Mouse (Mus musculus): ENCODE data around the gene 4930572O03Rik.
"Not testable (repeated sequence)": the region's sequence is repeated elsewhere in the genome, so short reads cannot be mapped to it uniquely, and the experiment has no call there.

- TF ChIP-seq UBTF (IDR thresholded peaks at IDR 0.05; ENCODE audit: borderline replicate concordance, insufficient read depth, low read depth, low read length); POLR2AphosphoS5 (IDR thresholded peaks at IDR 0.05; ENCODE audit: borderline replicate concordance, low read depth, low read length); BHLHE40 (IDR thresholded peaks at IDR 0.05; ENCODE audit: borderline replicate concordance, low read depth, low read length); CTCF (IDR thresholded peaks at IDR 0.05 in 2 of 3, conservative IDR thresholded peaks at IDR 0.05 in 1 of 3; ENCODE audit: control insufficient read depth in 1 of 3, insufficient read depth in 1 of 3, low read depth in 2 of 3, low read length in 3 of 3, poor library complexity in 1 of 3, severe bottlenecking in 1 of 3); EP300 (IDR thresholded peaks at IDR 0.05; ENCODE audit: low read depth in 1 of 2, low read length in 2 of 2); USF1 (IDR thresholded peaks at IDR 0.05; ENCODE audit: low read depth, low read length); RCOR1 (IDR thresholded peaks at IDR 0.05; ENCODE audit: low read depth, low read length); NRF1 (IDR thresholded peaks at IDR 0.05; ENCODE audit: insufficient read depth, low read depth, low read length, poor library complexity, severe bottlenecking); MAZ (IDR thresholded peaks at IDR 0.05; ENCODE audit: low read depth, low read length); ETS1 (IDR thresholded peaks at IDR 0.05; ENCODE audit: low read depth, low read length); POLR2A (IDR thresholded peaks at IDR 0.05; ENCODE audit: control insufficient read depth in 1 of 2, insufficient read depth in 1 of 2, low read depth in 1 of 2, low read length in 2 of 2, poor library complexity in 1 of 2); JUND (IDR thresholded peaks at IDR 0.05; ENCODE audit: low read depth, low read length); GATA1 (IDR thresholded peaks at IDR 0.05; ENCODE audit: low read depth, low read length): not testable (repeated sequence)
Measured at GRCm38 (mm10) chr5:15674429-15675244, 17.8 kb upstream of the 4930572O03Rik start.

All from MEL (cell line).